Mouse (Mus musculus): ENCODE measurements around the gene Endou.

GRCm38 (mm10) chr15:97744930-97745329 lies 13.8 kb upstream of the Endou start:
- no peak for TF ChIP-seq TAL1 (IDR thresholded peaks at IDR 0.05; ENCODE audit: low read length)
- no peak for TF ChIP-seq GATA1 (IDR thresholded peaks at IDR 0.05; ENCODE audit: low read length)
